Mouse (Mus musculus) embryonic fibroblast, embryonic 13.5 days (primary cell): Measurements from ENCODE around the gene Arl6. TPM values are rescaled to one million over a fixed set of nuclear protein-coding genes. Genes with fewer than 3 reads are reported as not detected.
A peak's percentile ranks its signal among the peaks of the same experiment; 100 is the strongest.

ENCODE experiments used
- H3K27ac ChIP-seq: 2 replicates; pipeline ENCODE4 v1.5.1; 2012; ENCODE audit warnings: low read length, control low read depth, inconsistent platforms; ENCODE audit not compliant: insufficient read depth
- H3K4me1 ChIP-seq: 2 replicates; pipeline ENCODE4 v1.6.1; 2011; ENCODE audit warnings: low read length; ENCODE audit not compliant: control insufficient read depth, insufficient read depth
- H3K4me3 ChIP-seq: 2 replicates; pipeline ENCODE4 v1.5.1; 2011; ENCODE audit warnings: mild to moderate bottlenecking, control low read depth, low read length; ENCODE audit not compliant: insufficient read depth
- CTCF ChIP-seq: IDR thresholded peaks from 2 replicates; pipeline ENCODE4 v1.5.1; 2011; ENCODE audit warnings: mild to moderate bottlenecking, control low read depth, low read length, moderate library complexity, borderline replicate concordance; ENCODE audit not compliant: insufficient read depth
- POLR2A ChIP-seq: IDR thresholded peaks from 2 replicates; pipeline ENCODE4 v1.6.1; 2011; ENCODE audit warnings: low read depth, mild to moderate bottlenecking, control low read depth, low read length, moderate library complexity
- polyA plus RNA-seq: library from polyadenylated mRNA; stranded (reverse); fragments of >200 nt; gene quantifications from 2 replicates; pipeline ENCODE4 v1.2.4, GENCODE M21; 2011; ENCODE audit warnings: low read depth; ENCODE audit not compliant: missing spikeins, insufficient read length

Arl6 gene
- polyA plus RNA-seq, 1 experiment = 18.7 TPM

- no peak overlapping the region for H3K27ac ChIP-seq
- no peaks in the 10 kb centered on the region for H3K4me1 ChIP-seq
- H3K4me3 ChIP-seq = no peak overlapping the region
- TF ChIP-seq POLR2A (no peak), CTCF (no peak)
These were observed 23.5 kb downstream of the Arl6 start for GRCm38 (mm10) chr16:59615675-59616074.

DNA sequence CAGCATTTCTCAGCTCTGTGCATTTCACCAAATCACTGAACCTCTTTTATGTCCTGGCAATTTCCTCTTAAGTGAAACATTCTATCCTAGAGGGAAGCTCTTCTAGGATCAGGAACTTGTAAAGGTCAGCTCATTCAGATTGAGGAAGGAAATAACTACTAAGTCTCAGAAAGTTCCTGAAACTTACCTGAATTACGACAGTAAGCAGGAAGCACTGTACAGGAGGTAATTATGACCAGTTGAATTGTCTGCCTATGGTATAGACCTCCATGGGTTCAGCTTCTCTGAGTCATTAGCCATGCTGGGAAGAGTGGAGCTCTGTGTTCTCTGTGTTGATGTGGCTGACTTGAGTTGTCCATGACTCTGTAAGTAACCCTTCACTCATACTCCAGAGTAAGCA, 28.4 kb downstream of the Arl6 start:
- TF ChIP-seq POLR2A (no peak), CTCF (no peak)
- Histone ChIP-seq H3K27ac (no peak overlapping the region), H3K4me1 (no peaks in the 10 kb centered on the region)

DNA sequence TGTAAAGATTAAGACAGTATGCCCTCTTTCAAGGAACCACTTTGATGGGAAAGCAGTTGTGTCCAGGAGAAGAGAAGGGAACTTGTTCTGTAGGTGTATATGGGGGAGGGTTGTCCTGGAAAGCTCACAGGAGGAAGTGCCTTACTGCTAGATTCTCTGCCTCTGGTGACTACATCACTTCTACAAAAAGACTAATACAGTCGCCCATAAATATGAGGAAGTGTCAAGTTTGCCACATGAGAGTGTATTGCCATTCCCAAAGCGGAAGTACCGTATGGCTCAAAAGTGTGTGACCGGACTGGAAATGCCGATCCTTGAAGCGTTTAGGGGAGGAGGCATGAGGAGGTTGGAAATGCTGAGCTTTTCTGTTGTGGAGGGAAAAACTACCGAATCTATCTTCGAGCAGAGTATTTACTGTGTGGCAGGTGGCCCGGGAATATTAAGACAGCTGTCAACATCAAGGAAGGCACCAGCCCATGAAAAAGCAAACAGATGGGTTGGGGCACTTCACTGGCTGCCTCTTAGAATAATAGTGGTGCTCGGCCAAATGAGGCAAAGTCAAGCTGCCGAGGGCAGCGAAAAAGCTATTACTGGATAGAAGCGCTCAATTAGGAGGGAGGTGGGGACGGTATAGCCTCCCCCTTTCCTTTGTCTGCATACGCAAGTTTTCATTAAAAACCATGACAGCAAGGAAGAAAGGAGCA, 35.0 kb downstream of the Arl6 start:
- H3K4me1 ChIP-seq = 0 out of 2 replicates have a peak, but pooled peaks cover 4% of the 10 kb centered on the region
- no peak overlapping the region for H3K4me3 ChIP-seq
- TF ChIP-seq CTCF = no peak
- TF ChIP-seq POLR2A = no peak
- H3K27ac ChIP-seq = no peak overlapping the region

More for the DNA sequence above, 28.4 kb downstream of the Arl6 start:
- H3K4me3 ChIP-seq = no peak overlapping the region

GRCm38 (mm10) chr16:59600311-59601251, 38.6 kb downstream of the Arl6 start, which contains the start of gene Crybg3:
Gene Crybg3, minus strand, starts transcription at chr16:59600979.
- H3K27ac ChIP-seq = peak within 1 kb of the TSS; percentile 42
- H3K4me3 ChIP-seq = peak within 1 kb of the TSS; percentile 99
- TF ChIP-seq POLR2A (peak; percentile 68), CTCF (no peak)
- H3K4me1 ChIP-seq = peaks cover 4% of the 10 kb centered on the region; the same call in 1 of the 2 replicates

- Histone ChIP-seq H3K4me3 (peak overlapping the region; percentile 99), H3K27ac (0 out of 2 replicates have a peak overlapping the region, but pooled peaks have one; percentile 42), H3K4me1 (peaks cover 4% of the 10 kb centered on the region; the same call in 1 of the 2 replicates)
- TF ChIP-seq POLR2A = peak; percentile 18; the same call in 1 of the 2 replicates
- TF ChIP-seq CTCF = no peak
These were observed 39.6 kb downstream of the Arl6 start for GRCm38 (mm10) chr16:59599411-59600265.

- Histone ChIP-seq H3K4me1 (peaks cover 4% of the 10 kb centered on the region; the same call in 1 of the 2 replicates), H3K27ac (no peak overlapping the region), H3K4me3 (peak overlapping the region; percentile 22; the same call in 1 of the 2 replicates)
- TF ChIP-seq POLR2A (no peak), CTCF (no peak)
These were observed 40.2 kb downstream of the Arl6 start for GRCm38 (mm10) chr16:59598997-59599396.

DNA sequence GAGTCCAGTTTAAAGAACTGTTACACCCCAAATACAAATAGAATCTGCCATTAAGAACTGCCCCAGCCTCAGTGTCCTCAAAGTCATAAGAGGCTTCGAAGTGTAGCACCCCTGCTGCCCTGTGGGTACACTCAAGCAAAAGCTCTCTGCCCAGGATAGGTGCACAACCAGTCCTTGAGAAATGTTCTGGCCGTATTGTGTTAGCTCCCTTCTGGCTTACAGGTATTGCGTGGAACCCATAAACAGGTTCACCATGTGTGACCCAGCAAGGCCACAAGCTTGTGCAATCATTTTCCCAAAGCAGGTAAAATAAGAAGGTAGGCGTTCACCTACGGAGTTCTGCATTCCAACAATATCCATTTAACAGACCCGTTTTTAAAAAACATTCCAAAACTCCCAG, 41.9 kb downstream of the Arl6 start:
- Histone ChIP-seq H3K27ac (no peak overlapping the region), H3K4me3 (no peak overlapping the region), H3K4me1 (peaks cover 4% of the 10 kb centered on the region; the same call in 1 of the 2 replicates)
- no peak for TF ChIP-seq CTCF
- TF ChIP-seq POLR2A = no peak

GRCm38 (mm10) chr16:59594714-59595113, 44.5 kb downstream of the Arl6 start:
- TF ChIP-seq POLR2A = no peak
- TF ChIP-seq CTCF = no peak
- no peak overlapping the region; the same call in 1 of the 2 replicates for H3K27ac ChIP-seq

DNA sequence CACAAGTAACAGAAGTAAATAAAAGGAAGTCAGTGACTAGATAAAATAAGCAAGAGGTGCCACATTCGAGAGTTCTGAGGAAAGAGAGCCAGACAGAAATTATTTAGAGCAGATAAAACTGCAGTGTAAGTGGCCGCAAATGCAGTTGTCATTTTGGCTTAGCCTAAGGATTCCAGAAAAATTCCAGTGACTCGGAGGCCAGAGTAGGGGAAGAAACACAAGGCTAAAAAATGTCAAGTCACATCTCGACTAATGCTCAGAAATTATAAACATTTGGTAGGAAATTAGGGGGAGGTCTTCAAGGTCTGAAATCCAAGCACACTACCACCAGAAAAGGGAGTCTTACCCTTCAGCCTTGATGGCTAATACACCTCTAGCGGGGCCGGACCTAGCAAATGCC, 48.4 kb downstream of the Arl6 start:
- TF ChIP-seq POLR2A = no peak
- TF ChIP-seq CTCF = no peak
- H3K4me3 ChIP-seq = no peak overlapping the region
- no peak overlapping the region for H3K27ac ChIP-seq
- 0 out of 2 replicates have a peak, but pooled peaks cover 2% of the 10 kb centered on the region for H3K4me1 ChIP-seq

More at GRCm38 (mm10) chr16:59594714-59595113, 44.5 kb downstream of the Arl6 start:
- H3K4me1 ChIP-seq = peaks cover 6% of the 10 kb centered on the region; the same call in 1 of the 2 replicates
- H3K4me3 ChIP-seq = no peak overlapping the region
